Mouse (Mus musculus): ENCODE data around the gene Pomc.

GRCm38 (mm10) chr12:3954651-3955050, at the start of gene Pomc:
- TF ChIP-seq CTCF (IDR thresholded peaks at IDR 0.05; ENCODE audit: control insufficient read depth, insufficient read depth, insufficient replicate concordance, low read depth, low read length) (no peak), POLR2A (IDR thresholded peaks at IDR 0.05; ENCODE audit: control insufficient read depth, low read depth, low read length) (no peak)
